Comparison of ENCODE assay signal across 8 mouse cellular contexts in genomic region chr2:128507591-128508243, GRCm38 (mm10).
DNase-seq lines count a peak whose midpoint lies in the region; ATAC-seq and TF ChIP-seq lines count a peak whose summit lies in the region.

No protein-coding gene starts in this region.

- H3K4me2 ChIP-seq in embryonic facial prominence, embryonic 14.5 days (ENCODE audit: low read depth, low read length) = peak overlapping the region; percentile 4; the same call in 1 of the 2 replicates
- H3K4me2 ChIP-seq in stomach, postnatal 0 days (replicated peaks; ENCODE audit: low read depth) = no peak overlapping the region

- no peak overlapping the region for H3K9ac ChIP-seq in embryonic facial prominence, embryonic 14.5 days (ENCODE audit: low read depth, low read length)
- H3K9ac ChIP-seq in stomach, postnatal 0 days (ENCODE audit: low read length) = no peak overlapping the region

- peak; percentile 37 for DNase-seq in ovary, adult 18-20 months (ENCODE audit: low spot score)
- no peak for DNase-seq in ovary, postnatal 14 days (ENCODE audit: low spot score)
- peak; percentile 84 for DNase-seq in embryonic facial prominence, embryonic 14.5 days (ENCODE audit: low spot score)
- peak; percentile 29 for DNase-seq in kidney, adult 2 months
- peak; percentile 24 for DNase-seq in stomach, postnatal 0 days (ENCODE audit: low spot score)
- no peak for DNase-seq in spleen, postnatal 14 days (ENCODE audit: low spot score in 2 of 2)
- no peak for DNase-seq in adrenal gland, postnatal 10 days
- no peak for DNase-seq in layer of hippocampus, adult 8-10 months (ENCODE audit: low spot score in 2 of 2)

- H3K4me3 ChIP-seq in embryonic facial prominence, embryonic 14.5 days (ENCODE audit: low read depth, low read length) = no peak overlapping the region
- H3K4me3 ChIP-seq in kidney, adult 2 months (ENCODE audit: insufficient read depth, low read depth, low read length) = no peak overlapping the region
- no peak overlapping the region for H3K4me3 ChIP-seq in stomach, postnatal 0 days (ENCODE audit: low read depth, low read length)

- no peak for TF ChIP-seq EP300 in stomach, postnatal 0 days (optimal IDR thresholded peaks at IDR 0.05)

- peak; percentile 85; the same call in 1 of the 2 replicates for ATAC-seq in embryonic facial prominence, embryonic 14.5 days (ENCODE audit: low read depth)
- peak; percentile 54; the same call in 1 of the 2 replicates for ATAC-seq in stomach, postnatal 0 days (ENCODE audit: low FRiP score, low TSS enrichment)

- H3K36me3 ChIP-seq in embryonic facial prominence, embryonic 14.5 days (ENCODE audit: control insufficient read depth, insufficient read depth, low read length) = no peaks in the 10 kb centered on the region
- H3K36me3 ChIP-seq in kidney, adult 2 months (ENCODE audit: control insufficient read depth, insufficient read depth, low read length) = no peaks in the 10 kb centered on the region
- H3K36me3 ChIP-seq in stomach, postnatal 0 days (ENCODE audit: control insufficient read depth, insufficient read depth, low read length) = no peaks in the 10 kb centered on the region

- H3K9me3 ChIP-seq in embryonic facial prominence, embryonic 14.5 days (ENCODE audit: control insufficient read depth, low read length) = no peaks in the 10 kb centered on the region
- H3K9me3 ChIP-seq in stomach, postnatal 0 days (ENCODE audit: control insufficient read depth, low read length) = no peaks in the 10 kb centered on the region

- peak overlapping the region; percentile 48; the same call in 1 of the 2 replicates for H3K27ac ChIP-seq in embryonic facial prominence, embryonic 14.5 days (replicated peaks; ENCODE audit: low read depth, low read length)
- no peak overlapping the region for H3K27ac ChIP-seq in kidney, adult 2 months (ENCODE audit: insufficient read depth, low read depth, low read length)
- H3K27ac ChIP-seq in stomach, postnatal 0 days (replicated peaks) = 0 out of 2 replicates have a peak overlapping the region, but pooled peaks have one; percentile 10

- TF ChIP-seq CTCF in kidney, adult 2 months (conservative IDR thresholded peaks at IDR 0.05; ENCODE audit: insufficient read depth, insufficient read length, low read depth, low read length) = no peak
- TF ChIP-seq CTCF in stomach, postnatal 0 days (IDR thresholded peaks at IDR 0.05; ENCODE audit: low read depth) = no peak

- H3K27me3 ChIP-seq in embryonic facial prominence, embryonic 14.5 days (replicated peaks; ENCODE audit: control insufficient read depth, insufficient read depth, low read length) = no peaks in the 10 kb centered on the region
- no peaks in the 10 kb centered on the region for H3K27me3 ChIP-seq in kidney, adult 2 months (replicated peaks; ENCODE audit: control insufficient read depth, insufficient read depth, low read length)
- H3K27me3 ChIP-seq in stomach, postnatal 0 days (ENCODE audit: control insufficient read depth, insufficient read depth, low read length) = no peaks in the 10 kb centered on the region

- peaks cover 4% of the 10 kb centered on the region; the same call in 1 of the 2 replicates for H3K4me1 ChIP-seq in embryonic facial prominence, embryonic 14.5 days (ENCODE audit: control insufficient read depth, insufficient read depth, low read length)
- H3K4me1 ChIP-seq in kidney, adult 2 months (ENCODE audit: control insufficient read depth, insufficient read depth, low read length) = no peaks in the 10 kb centered on the region
- H3K4me1 ChIP-seq in stomach, postnatal 0 days (replicated peaks; ENCODE audit: control insufficient read depth, insufficient read depth) = no peaks in the 10 kb centered on the region

- no peak for TF ChIP-seq POLR2A in kidney, adult 2 months (IDR thresholded peaks at IDR 0.05; ENCODE audit: low read depth, low read length)

- 41% methylated on average over 11 of the region's 11 CpGs for WGBS in embryonic facial prominence, embryonic 14.5 days
- 33% methylated on average over 11 of the region's 11 CpGs for WGBS in kidney, adult 2 months
- WGBS in stomach, postnatal 0 days = 26% methylated on average over 11 of the region's 11 CpGs

Comparison
In these comparisons a context has a peak if more than half of its experiments do, and no peak if none do; other contexts are left out.
1. DNase-seq: peak in ovary, adult 18-20 months (single experiment), embryonic facial prominence, embryonic 14.5 days (single experiment), kidney, adult 2 months (single experiment) and stomach, postnatal 0 days (single experiment); none in ovary, postnatal 14 days (single experiment), spleen, postnatal 14 days (0 of 2), adrenal gland, postnatal 10 days (single experiment) and layer of hippocampus, adult 8-10 months (0 of 2).